Comparison of ENCODE assay signal across 11 mouse cellular contexts in the genomic region with DNA sequence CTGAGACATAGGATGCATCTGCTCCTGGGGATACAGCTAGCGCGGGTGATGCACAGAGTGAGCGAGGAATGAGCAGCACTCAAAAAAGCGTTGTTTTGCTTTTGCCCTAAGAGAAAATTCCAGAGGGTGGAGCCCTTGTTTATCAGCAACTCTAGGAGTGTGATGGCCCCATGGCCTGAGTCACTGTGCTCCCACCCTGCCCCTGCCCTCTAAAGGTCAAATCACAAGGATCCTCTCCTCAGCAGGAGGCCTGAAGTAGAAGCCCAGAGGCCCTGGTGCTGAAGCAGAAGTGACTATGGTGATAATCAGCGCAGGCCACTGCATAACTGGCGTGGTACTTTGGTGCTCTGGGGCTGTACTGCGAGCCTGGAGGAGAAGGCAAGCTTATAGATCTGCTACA. TPM values are rescaled to one million over a fixed set of nuclear protein-coding genes. Genes with fewer than 3 reads are reported as not detected.
A peak's percentile ranks its signal among the peaks of the same experiment; 100 is the strongest.
DNase-seq lines count a peak whose midpoint lies in the region; ATAC-seq and TF ChIP-seq lines count a peak whose summit lies in the region.
"Had no signal": no experiment of that assay in that cellular context is flagged by ENCODE, and none has a peak within 500 bp of the region (broad histone marks: within the 10 kb centered on the region; RNA-seq: fewer than 3 reads in every experiment).

No protein-coding gene starts in this region.

- no peaks in the 10 kb centered on the region for H3K36me3 ChIP-seq in heart, embryonic 10.5 days
- H3K36me3 ChIP-seq in liver, adult 2 months (ENCODE audit: control insufficient read depth, insufficient read depth, low read length), result no peaks in the 10 kb centered on the region
- no peaks in the 10 kb centered on the region for H3K36me3 ChIP-seq in embryonic facial prominence, embryonic 12.5 days
- H3K36me3 ChIP-seq in small intestine, adult 2 months (ENCODE audit: control insufficient read depth, insufficient read depth, low read length), result 0 out of 2 replicates have a peak, but pooled peaks cover 5% of the 10 kb centered on the region
- peaks cover 28% of the 10 kb centered on the region for H3K36me3 ChIP-seq in hindbrain, postnatal 0 days (ENCODE audit: insufficient read depth, low read length)
- no peaks in the 10 kb centered on the region; the same call in 1 of the 2 replicates for H3K36me3 ChIP-seq in midbrain, embryonic 11.5 days (ENCODE audit: control insufficient read depth, insufficient read depth, low read length)

- H3K4me2 ChIP-seq in embryonic facial prominence, embryonic 12.5 days (replicated peaks), result no peak overlapping the region
- H3K4me2 ChIP-seq in hindbrain, postnatal 0 days (ENCODE audit: low read depth, low read length), result no peak overlapping the region
- no peak overlapping the region for H3K4me2 ChIP-seq in midbrain, embryonic 11.5 days
- H3K4me2 ChIP-seq: lung, embryonic 14.5 days had no signal

- no peak for ATAC-seq in embryonic facial prominence, embryonic 12.5 days (ENCODE audit: insufficient number of reproducible peaks, insufficient read depth, low FRiP score, low TSS enrichment)
- ATAC-seq in hindbrain, postnatal 0 days, result no peak
- no peak for ATAC-seq in midbrain, embryonic 11.5 days (ENCODE audit: low FRiP score)

- H3K4me3 ChIP-seq in heart, embryonic 10.5 days, result no peak overlapping the region
- no peak overlapping the region for H3K4me3 ChIP-seq in liver, adult 2 months (ENCODE audit: insufficient read depth, low read depth, low read length)
- H3K4me3 ChIP-seq in embryonic facial prominence, embryonic 12.5 days, result no peak overlapping the region
- no peak overlapping the region for H3K4me3 ChIP-seq in small intestine, adult 2 months (ENCODE audit: low read depth, low read length)
- no peak overlapping the region for H3K4me3 ChIP-seq in hindbrain, postnatal 0 days (ENCODE audit: low read length)
- H3K4me3 ChIP-seq in midbrain, embryonic 11.5 days (ENCODE audit: low read depth, low read length), result no peak overlapping the region

- no peaks in the 10 kb centered on the region for H3K9me3 ChIP-seq in heart, embryonic 10.5 days
- no peaks in the 10 kb centered on the region for H3K9me3 ChIP-seq in embryonic facial prominence, embryonic 12.5 days
- no peaks in the 10 kb centered on the region for H3K9me3 ChIP-seq in hindbrain, postnatal 0 days (ENCODE audit: low read length)
- no peaks in the 10 kb centered on the region for H3K9me3 ChIP-seq in midbrain, embryonic 11.5 days (ENCODE audit: control insufficient read depth, low read length)

- WGBS in heart, embryonic 10.5 days, result 40% methylated on average over 7 of the region's 7 CpGs
- WGBS in liver, adult 2 months, result 90% methylated on average over 7 of the region's 7 CpGs
- WGBS in embryonic facial prominence, embryonic 12.5 days, result 73% methylated on average over 7 of the region's 7 CpGs
- 93% methylated on average over 7 of the region's 7 CpGs for WGBS in small intestine, adult 2 months
- 92% methylated on average over 7 of the region's 7 CpGs for WGBS in hindbrain, postnatal 0 days
- 81% methylated on average over 7 of the region's 7 CpGs for WGBS in midbrain, embryonic 11.5 days

- no peak for TF ChIP-seq CTCF in liver, adult 2 months (IDR thresholded peaks at IDR 0.05; ENCODE audit: low read depth, low read length)
- no peak for TF ChIP-seq CTCF in small intestine, adult 2 months (IDR thresholded peaks at IDR 0.05; ENCODE audit: extremely low read depth, insufficient read length, insufficient replicate concordance, low read depth, low read length)
- no peak for TF ChIP-seq CTCF in hindbrain, postnatal 0 days (IDR thresholded peaks at IDR 0.05; ENCODE audit: low read depth)

- no peaks in the 10 kb centered on the region for H3K79me2 ChIP-seq in liver, adult 2 months (ENCODE audit: control insufficient read depth, insufficient read depth, low read length)

- H3K27me3 ChIP-seq in heart, embryonic 10.5 days (ENCODE audit: insufficient read depth, poor library complexity, severe bottlenecking), result no peaks in the 10 kb centered on the region
- no peaks in the 10 kb centered on the region for H3K27me3 ChIP-seq in liver, adult 2 months (ENCODE audit: control insufficient read depth, insufficient read depth, low read length)
- H3K27me3 ChIP-seq in embryonic facial prominence, embryonic 12.5 days, result no peaks in the 10 kb centered on the region
- no peaks in the 10 kb centered on the region for H3K27me3 ChIP-seq in small intestine, adult 2 months (ENCODE audit: control insufficient read depth, insufficient read depth, low read length)
- no peaks in the 10 kb centered on the region for H3K27me3 ChIP-seq in hindbrain, postnatal 0 days (ENCODE audit: insufficient read depth, low read length)
- no peaks in the 10 kb centered on the region for H3K27me3 ChIP-seq in midbrain, embryonic 11.5 days (ENCODE audit: control insufficient read depth, insufficient read depth, low read length)

- no peak overlapping the region for H3K9ac ChIP-seq in liver, adult 2 months (ENCODE audit: low read depth, low read length)
- H3K9ac ChIP-seq in embryonic facial prominence, embryonic 12.5 days, result 0 out of 2 replicates have a peak overlapping the region, but pooled peaks have one; percentile 15
- H3K9ac ChIP-seq in hindbrain, postnatal 0 days (replicated peaks; ENCODE audit: low read length), result no peak overlapping the region
- no peak overlapping the region for H3K9ac ChIP-seq in midbrain, embryonic 11.5 days (ENCODE audit: low read length)
- H3K9ac ChIP-seq: lung, embryonic 14.5 days had no signal

- no peak for TF ChIP-seq POLR2A in liver, adult 2 months (IDR thresholded peaks at IDR 0.05; ENCODE audit: extremely low read depth, insufficient read depth, low read length)
- TF ChIP-seq POLR2A in small intestine, adult 2 months (IDR thresholded peaks at IDR 0.05; ENCODE audit: low read depth, low read length), result no peak

- intact Hi-C loops in heart, postnatal 36 days (cut with DNase I), result loop anchor here (5.0 kb wide), 2 partner anchors 78 to 398 kb away; no protein-coding TSS in a partner anchor

- no peak for DNase-seq in heart, embryonic 10.5 days (ENCODE audit: low spot score)
- no peak for DNase-seq in heart, postnatal 36 days
- DNase-seq in liver, adult 2 months (ENCODE audit: extremely low read depth, low read depth, low spot score), result no peak
- no peak for DNase-seq in liver
- no peak for DNase-seq in hindbrain, postnatal 0 days (ENCODE audit: low spot score)
- DNase-seq in midbrain, embryonic 11.5 days (ENCODE audit: low spot score, missing footprints), result no peak
- DNase-seq: cerebellum, adult 9-11 months; lung, embryonic 14.5 days; thymus, postnatal 14 days had no signal

- peaks cover 35% of the 10 kb centered on the region for H3K4me1 ChIP-seq in heart, embryonic 10.5 days
- H3K4me1 ChIP-seq in liver, adult 2 months (ENCODE audit: control insufficient read depth, insufficient read depth, low read length), result no peaks in the 10 kb centered on the region
- H3K4me1 ChIP-seq in embryonic facial prominence, embryonic 12.5 days, result peaks cover 14% of the 10 kb centered on the region; the same call in 1 of the 2 replicates
- peaks cover 6% of the 10 kb centered on the region for H3K4me1 ChIP-seq in small intestine, adult 2 months (ENCODE audit: control insufficient read depth, insufficient read depth, insufficient read length, low read length)
- no peaks in the 10 kb centered on the region for H3K4me1 ChIP-seq in hindbrain, postnatal 0 days (ENCODE audit: insufficient read depth, low read length)
- no peaks in the 10 kb centered on the region for H3K4me1 ChIP-seq in midbrain, embryonic 11.5 days (ENCODE audit: control insufficient read depth, insufficient read depth, low read length)

- peak overlapping the region; percentile 82 for H3K27ac ChIP-seq in heart, embryonic 10.5 days
- H3K27ac ChIP-seq in liver, adult 2 months (replicated peaks; ENCODE audit: insufficient read depth, low read depth, low read length), result peak overlapping the region; percentile 15; the same call in 1 of the 2 replicates
- H3K27ac ChIP-seq in embryonic facial prominence, embryonic 12.5 days, result no peak overlapping the region
- peak overlapping the region; percentile 17; the same call in 1 of the 2 replicates for H3K27ac ChIP-seq in small intestine, adult 2 months (ENCODE audit: insufficient read depth, low read depth, low read length)
- no peak overlapping the region for H3K27ac ChIP-seq in hindbrain, postnatal 0 days
- H3K27ac ChIP-seq in midbrain, embryonic 11.5 days (ENCODE audit: low read depth, low read length), result no peak overlapping the region

RNA-seq across cellular contexts. Expression of gene Garnl3, which starts 28.1 kb away (rescaled TPM):
- 10.5 and 13.3 TPM in 2 replicates for polyA plus RNA-seq in heart, embryonic 10.5 days (2016; fragmentation: Nextera tagmentation; extraction: Ambion mirVana)
- 1 to 10 TPM; 3.1 to 4.7 TPM for total RNA-seq in heart, postnatal 36 days (2021)
- total RNA-seq in liver, adult 2 months (2014; rRNA removed), result 0.27 and 0.28 TPM in 2 replicates
- 0.11 and 0.17 TPM in 2 replicates for polyA plus RNA-seq in liver, adult 2 months (2012; rRNA removed)
- 12.3 and 14.3 TPM in 2 replicates for polyA plus RNA-seq in embryonic facial prominence, embryonic 12.5 days (2016; fragmentation: Nextera tagmentation; extraction: Ambion mirVana)
- 1.3 and 2.0 TPM in 2 replicates for polyA plus RNA-seq in small intestine, adult 2 months (2012; rRNA removed)
- 96.9 and 105 TPM in 2 replicates for total RNA-seq in hindbrain, postnatal 0 days (2014; rRNA removed)
- polyA plus RNA-seq in hindbrain, postnatal 0 days (2015; fragmentation: Nextera tagmentation; extraction: Ambion mirVana), result 56.1 and 57.0 TPM in 2 replicates
- polyA plus RNA-seq in midbrain, embryonic 11.5 days (2014; fragmentation: Nextera tagmentation; extraction: Ambion mirVana), result 12.8 and 13.6 TPM in 2 replicates

RNA-seq across cellular contexts. Expression of gene Angptl2, which starts 56.3 kb away (rescaled TPM):
- 40.4 and 49.8 TPM in 2 replicates for polyA plus RNA-seq in heart, embryonic 10.5 days (2016; fragmentation: Nextera tagmentation; extraction: Ambion mirVana)
- 10 to 100 TPM; 51.2 to 67.0 TPM for total RNA-seq in heart, postnatal 36 days (2021)
- total RNA-seq in liver, adult 2 months (2014; rRNA removed), result 11.3 and 15.4 TPM in 2 replicates
- 16.4 and 17.0 TPM in 2 replicates for polyA plus RNA-seq in liver, adult 2 months (2012; rRNA removed)
- 42.6 and 43.9 TPM in 2 replicates for polyA plus RNA-seq in embryonic facial prominence, embryonic 12.5 days (2016; fragmentation: Nextera tagmentation; extraction: Ambion mirVana)
- polyA plus RNA-seq in small intestine, adult 2 months (2012; rRNA removed), result 18.9 and 20.7 TPM in 2 replicates
- 16.3 and 22.0 TPM in 2 replicates for total RNA-seq in hindbrain, postnatal 0 days (2014; rRNA removed)
- polyA plus RNA-seq in hindbrain, postnatal 0 days (2015; fragmentation: Nextera tagmentation; extraction: Ambion mirVana), result 9.3 and 11.5 TPM in 2 replicates
- 17.0 and 18.8 TPM in 2 replicates for polyA plus RNA-seq in midbrain, embryonic 11.5 days (2014; fragmentation: Nextera tagmentation; extraction: Ambion mirVana)

Comparison
In these comparisons a context has a peak if more than half of its experiments do, and no peak if none do; other contexts are left out.
1. H3K27ac ChIP-seq: peak in heart, embryonic 10.5 days (single experiment), liver, adult 2 months (single experiment) and small intestine, adult 2 months (single experiment); none in embryonic facial prominence, embryonic 12.5 days (single experiment), hindbrain, postnatal 0 days (single experiment) and midbrain, embryonic 11.5 days (single experiment).